Mouse (Mus musculus) intestine, postnatal 0 days (tissue): ENCODE data around the gene Jsrp1. TPM values are rescaled to one million over a fixed set of nuclear protein-coding genes. Genes with fewer than 3 reads are reported as not detected.

Experiments used
- ATAC-seq: fragments of 200-750 bp; cut with Nextera tagmentation; 2 replicates; pipeline ENCODE4 v1.8.0; 2017; ENCODE audit warnings: mild to moderate bottlenecking, moderate TSS enrichment, moderate library complexity
- H3K27ac ChIP-seq: fragments of 300-500 bp; sonication (generic); 2 replicates; pipeline ENCODE4 v1.5.1; 2014; ENCODE audit warnings: mild to moderate bottlenecking, low read depth, low read length, moderate library complexity
- H3K27me3 ChIP-seq: fragments of 300-500 bp; sonication (generic); replicated peaks from 2 replicates; pipeline ENCODE4 v1.6.1; 2014; ENCODE audit warnings: low read length, mixed read lengths; ENCODE audit not compliant: control insufficient read depth, insufficient read depth
- H3K36me3 ChIP-seq: fragments of 300-500 bp; sonication (generic); 2 replicates; pipeline ENCODE4 v1.6.1; 2014; ENCODE audit warnings: mild to moderate bottlenecking, moderate library complexity; ENCODE audit not compliant: control insufficient read depth, insufficient read depth
- H3K4me1 ChIP-seq: fragments of 300-500 bp; sonication (generic); replicated peaks from 2 replicates; pipeline ENCODE4 v1.6.1; 2014; ENCODE audit warnings: antibody characterized with exemption, low read length, mixed read lengths; ENCODE audit not compliant: control insufficient read depth, insufficient read depth
- H3K4me2 ChIP-seq: fragments of 300-500 bp; sonication (generic); replicated peaks from 2 replicates; pipeline ENCODE4 v1.6.1; 2014; ENCODE audit warnings: low read depth, mild to moderate bottlenecking, moderate library complexity
- H3K4me3 ChIP-seq: fragments of 300-500 bp; sonication (generic); 2 replicates; pipeline ENCODE4 v1.5.1; 2014; ENCODE audit warnings: low read depth, low read length
- H3K9ac ChIP-seq: fragments of 300-500 bp; sonication (generic); 2 replicates; pipeline ENCODE4 v1.6.1; 2014; ENCODE audit warnings: mild to moderate bottlenecking, low read depth, low read length
- H3K9me3 ChIP-seq: fragments of 300-500 bp; sonication (generic); 2 replicates; pipeline ENCODE4 v1.6.1; 2016; ENCODE audit warnings: mixed run types; ENCODE audit not compliant: control insufficient read depth
- CTCF ChIP-seq: sonication (generic); IDR thresholded peaks from 2 replicates; pipeline ENCODE4 v1.5.1; 2016; ENCODE audit warnings: low read depth, mild to moderate bottlenecking, control low read depth, antibody characterized with exemption, moderate library complexity
- WGBS: fragments of 180-500 bp; shearing (Covaris S2); extraction: QIAGEN DNeasy Blood & Tissue Kit; methylation state at CpG from one replicate; pipeline ENCODE4 v1.1.7; 2014; 5-methylcytosine and 5-hydroxymethylcytosine counted together
- polyA plus RNA-seq: library from polyadenylated mRNA; unstranded; fragments of >200 nt; fragmentation: Nextera tagmentation; extraction: Ambion mirVana; gene quantifications from 2 replicates; pipeline ENCODE4 v1.2.1, GENCODE M21; 2015

Jsrp1 gene
- polyA plus RNA-seq, 1 experiment from 2014 or later, result 0.35 TPM

GRCm38 (mm10) chr10:80773816-80774215 is 39.5 kb downstream of the Jsrp1 start:
- Histone ChIP-seq H3K27ac (peak overlapping the region; percentile 10; the same call in 1 of the 2 replicates), H3K4me3 (no peak overlapping the region), H3K36me3 (peaks cover 97% of the 10 kb centered on the region), H3K4me2 (no peak overlapping the region), H3K27me3 (no peaks in the 10 kb centered on the region), H3K4me1 (no peaks in the 10 kb centered on the region), H3K9ac (no peak overlapping the region), H3K9me3 (no peaks in the 10 kb centered on the region)
- TF ChIP-seq CTCF, result no peak
- 79% methylated on average over 5 of the region's 5 CpGs for WGBS
- ATAC-seq, result no peak

- H3K27me3 ChIP-seq, result no peaks in the 10 kb centered on the region
- H3K9me3 ChIP-seq, result no peaks in the 10 kb centered on the region
- H3K27ac ChIP-seq, result no peak overlapping the region
- no peak overlapping the region for H3K4me3 ChIP-seq
- no peak overlapping the region for H3K4me2 ChIP-seq
- H3K9ac ChIP-seq, result no peak overlapping the region
- H3K36me3 ChIP-seq, result peaks cover 87% of the 10 kb centered on the region
- H3K4me1 ChIP-seq, result no peaks in the 10 kb centered on the region
- 89% methylated on average over 6 of the region's 6 CpGs for WGBS
- no peak for TF ChIP-seq CTCF
- no peak for ATAC-seq
Observed at GRCm38 (mm10) chr10:80768365-80768764, 44.9 kb downstream of the Jsrp1 start.

- no peak overlapping the region for H3K4me3 ChIP-seq
- no peak for ATAC-seq
- peaks cover 66% of the 10 kb centered on the region for H3K36me3 ChIP-seq
- WGBS, result 62% methylated on average over 10 of the region's 10 CpGs
- H3K4me2 ChIP-seq, result no peak overlapping the region
- no peaks in the 10 kb centered on the region for H3K4me1 ChIP-seq
- no peaks in the 10 kb centered on the region for H3K27me3 ChIP-seq
- H3K27ac ChIP-seq, result no peak overlapping the region
- no peak for TF ChIP-seq CTCF
- H3K9me3 ChIP-seq, result no peaks in the 10 kb centered on the region
- no peak overlapping the region for H3K9ac ChIP-seq
Observed at GRCm38 (mm10) chr10:80766161-80766815, 47.0 kb downstream of the Jsrp1 start.

GRCm38 (mm10) chr10:80765746-80766145 is 47.6 kb downstream of the Jsrp1 start:
- Histone ChIP-seq H3K9ac (no peak overlapping the region), H3K4me1 (peaks cover 4% of the 10 kb centered on the region; the same call in 1 of the 2 replicates), H3K9me3 (no peaks in the 10 kb centered on the region), H3K27me3 (no peaks in the 10 kb centered on the region), H3K27ac (no peak overlapping the region), H3K36me3 (peaks cover 60% of the 10 kb centered on the region), H3K4me2 (no peak overlapping the region), H3K4me3 (no peak overlapping the region)
- no peak for ATAC-seq
- TF ChIP-seq CTCF, result no peak
- 64% methylated on average over 2 of the region's 2 CpGs for WGBS

GRCm38 (mm10) chr10:80763502-80763901 is 49.8 kb downstream of the Jsrp1 start:
- Histone ChIP-seq H3K4me3 (no peak overlapping the region), H3K4me2 (no peak overlapping the region), H3K27ac (no peak overlapping the region), H3K9me3 (no peaks in the 10 kb centered on the region), H3K9ac (no peak overlapping the region), H3K27me3 (no peaks in the 10 kb centered on the region), H3K36me3 (peaks cover 38% of the 10 kb centered on the region), H3K4me1 (peaks cover 4% of the 10 kb centered on the region; the same call in 1 of the 2 replicates)
- ATAC-seq, result no peak
- TF ChIP-seq CTCF, result no peak
- WGBS, result 90% methylated on average over 2 of the region's 2 CpGs

- Histone ChIP-seq H3K9ac (no peak overlapping the region), H3K27ac (no peak overlapping the region), H3K27me3 (no peaks in the 10 kb centered on the region), H3K4me2 (no peak overlapping the region), H3K4me3 (no peak overlapping the region), H3K4me1 (peaks cover 7% of the 10 kb centered on the region), H3K36me3 (peaks cover 24% of the 10 kb centered on the region), H3K9me3 (no peaks in the 10 kb centered on the region)
- 67% methylated on average over 3 of the region's 3 CpGs for WGBS
- no peak for ATAC-seq
- TF ChIP-seq CTCF, result no peak
Observed at GRCm38 (mm10) chr10:80761821-80762220, 51.5 kb downstream of the Jsrp1 start.
